Mouse (Mus musculus) cerebellum, postnatal 25 days (tissue): ENCODE results near the gene Insc.
"Not testable (repeated sequence)": the region's sequence is repeated elsewhere in the genome, so short reads cannot be mapped to it uniquely, and the experiment has no call there.

Source experiments
- DNase-seq, 2 experiments: peaks; one replicate each; pipeline ENCODE4 v3.0.0; 2021; ENCODE audit warnings: mixed read lengths in 2 of 2

The Insc gene

GRCm38 (mm10) chr7:114743022-114743780 is at the start of gene Insc:
Gene Insc, plus strand, starts transcription at chr7:114743694.
- no peak for DNase-seq

GRCm38 (mm10) chr7:114700871-114701270 is 42.6 kb upstream of the Insc start:
- DNase-seq: no peak

- no peak for DNase-seq
Observed at GRCm38 (mm10) chr7:114706716-114707115, 36.8 kb upstream of the Insc start.

- no peak for DNase-seq
Observed at GRCm38 (mm10) chr7:114707398-114707797, 36.1 kb upstream of the Insc start.

GRCm38 (mm10) chr7:114710419-114710818 is 33.1 kb upstream of the Insc start:
- DNase-seq: no peak

- no peak for DNase-seq
Observed at GRCm38 (mm10) chr7:114712523-114712922, 31.0 kb upstream of the Insc start.

GRCm38 (mm10) chr7:114718300-114718699 is 25.2 kb upstream of the Insc start, which contains the start of gene Calcb:
Gene Calcb, plus strand, starts transcription at chr7:114718643.
- no peak for DNase-seq

- peak; percentile 21 to 42 for DNase-seq
Observed at GRCm38 (mm10) chr7:114719381-114720131, 23.9 kb upstream of the Insc start.

GRCm38 (mm10) chr7:114729696-114730095 is 13.8 kb upstream of the Insc start:
- not testable (repeated sequence) for DNase-seq

- no peak for DNase-seq
Observed at GRCm38 (mm10) chr7:114731175-114731574, 12.3 kb upstream of the Insc start.

GRCm38 (mm10) chr7:114731700-114732099 is 11.8 kb upstream of the Insc start:
- DNase-seq: not testable (repeated sequence)

GRCm38 (mm10) chr7:114736256-114736655 is 7.2 kb upstream of the Insc start:
- no peak for DNase-seq

- no peak for DNase-seq
Observed at GRCm38 (mm10) chr7:114738166-114738565, 5.3 kb upstream of the Insc start.

- DNase-seq: peak in 1 of 2 experiments; percentile 17
Observed at GRCm38 (mm10) chr7:114740360-114741165, 2.9 kb upstream of the Insc start.

- no peak for DNase-seq
Observed at GRCm38 (mm10) chr7:114744639-114745245, 1.2 kb downstream of the Insc start.

- no peak for DNase-seq
Observed at GRCm38 (mm10) chr7:114745481-114746271, 2.2 kb downstream of the Insc start.

- DNase-seq: peak in 1 of 2 experiments; percentile 8
Observed at GRCm38 (mm10) chr7:114747596-114747995, 4.1 kb downstream of the Insc start.

GRCm38 (mm10) chr7:114748239-114748638 is 4.7 kb downstream of the Insc start:
- DNase-seq: no peak

GRCm38 (mm10) chr7:114753471-114753870 is 10.0 kb downstream of the Insc start:
- no peak for DNase-seq

GRCm38 (mm10) chr7:114754196-114754595 is 10.7 kb downstream of the Insc start:
- DNase-seq: no peak

GRCm38 (mm10) chr7:114754626-114755025 is 11.1 kb downstream of the Insc start:
- DNase-seq: no peak

- DNase-seq: no peak
Observed at GRCm38 (mm10) chr7:114762660-114763059, 19.2 kb downstream of the Insc start.
